Mouse (Mus musculus) frontal cortex, postnatal 14 days (tissue): ENCODE results near the gene Sesn2.
A peak's percentile ranks its signal among the peaks of the same experiment; 100 is the strongest.

ENCODE experiments used
- DNase-seq, 2 experiments: peaks; one replicate each; pipeline ENCODE4 v3.0.0; 2022; ENCODE audit warnings: low spot score in 2 of 2

Sesn2 gene

DNA sequence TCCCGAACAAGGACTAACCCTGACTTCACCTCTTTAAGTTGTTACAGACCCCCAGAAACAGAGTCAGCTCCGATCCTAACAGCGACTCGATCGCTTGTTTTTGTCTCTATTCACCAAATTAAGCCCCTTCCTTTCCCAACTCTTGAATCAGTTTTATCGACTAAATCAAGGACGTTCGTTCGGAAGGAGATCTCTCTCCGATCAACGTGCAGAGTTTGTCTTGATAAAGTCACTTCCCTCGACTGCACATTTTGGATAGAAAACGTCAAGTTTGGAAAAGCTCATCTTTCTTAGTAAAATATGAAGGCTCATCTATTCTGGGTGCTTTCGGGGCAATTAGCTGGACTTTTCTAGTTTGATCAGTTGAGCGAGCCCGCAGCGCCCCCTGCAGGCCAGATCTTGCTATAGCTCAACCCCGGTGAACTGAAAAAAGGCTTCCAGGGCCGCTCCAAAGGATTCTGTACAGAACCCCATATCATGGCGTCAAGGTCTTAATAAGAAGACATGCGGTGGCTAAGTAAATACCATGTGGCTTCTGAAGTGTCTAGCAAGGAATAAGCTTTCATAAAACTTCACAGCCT is 4.3 kb upstream of the Sesn2 start:
- peak; percentile 57 to 81 for DNase-seq

DNA sequence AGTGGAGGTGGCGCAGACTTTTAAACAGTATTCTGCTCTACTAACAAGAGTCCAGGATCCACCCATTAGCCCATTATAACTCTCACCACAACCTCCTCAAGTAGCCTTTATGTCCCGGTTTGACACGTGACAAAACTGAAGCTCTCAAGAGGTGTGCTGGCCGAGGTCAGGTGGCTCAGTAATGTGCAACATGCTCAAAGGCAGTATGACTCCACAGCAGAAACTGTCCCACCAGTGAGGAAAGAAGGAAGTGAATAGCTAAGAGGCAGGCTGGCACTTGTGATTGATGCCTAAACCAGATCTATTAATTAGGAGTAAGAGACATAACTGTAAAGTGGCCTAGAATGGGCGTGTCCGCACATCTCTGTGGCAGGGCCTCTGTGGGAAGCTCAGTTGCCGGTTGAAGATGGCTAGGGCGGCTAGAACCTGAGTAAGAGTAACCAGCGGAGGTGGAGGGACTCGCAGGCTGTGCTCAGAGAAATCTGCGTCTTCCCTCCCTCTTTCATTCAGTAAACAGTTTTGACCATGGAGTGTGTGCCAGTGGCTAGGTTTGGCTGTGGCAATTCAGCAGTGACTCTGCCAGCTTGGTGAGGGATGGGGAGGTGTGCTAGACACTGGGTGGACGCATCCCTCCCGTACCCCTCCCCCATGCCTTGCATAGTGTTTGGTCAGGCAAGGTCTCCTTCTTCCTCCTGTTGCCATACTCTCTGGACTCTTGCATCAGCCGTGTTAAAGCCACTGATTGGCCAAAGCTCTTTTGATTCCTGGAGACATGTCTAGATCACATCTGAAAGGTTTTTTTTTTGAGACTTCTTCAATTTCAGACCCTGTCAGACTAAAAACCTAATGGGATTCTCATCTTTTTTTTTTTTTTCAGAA is 3.3 kb upstream of the Sesn2 start:
- DNase-seq = no peak

DNA sequence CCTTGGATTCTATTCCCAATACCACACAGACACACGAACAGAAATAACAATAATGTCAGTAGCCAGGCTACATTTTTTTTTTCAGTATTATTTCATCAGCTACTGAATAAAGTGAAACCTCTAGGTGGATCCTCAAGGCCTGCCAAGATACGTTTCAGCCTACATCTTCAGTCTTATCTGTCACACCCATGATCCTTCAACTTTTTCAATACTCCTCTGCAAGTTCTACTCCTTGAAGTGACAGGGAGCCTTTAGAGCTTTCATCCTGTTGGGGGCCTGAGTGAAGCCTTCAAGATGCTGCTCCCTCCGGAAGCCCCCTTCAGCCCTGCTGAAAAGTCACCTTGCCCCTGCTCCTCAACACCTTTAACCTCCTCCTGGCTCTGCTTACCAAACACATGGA is 1.8 kb upstream of the Sesn2 start:
- DNase-seq = no peak

DNA sequence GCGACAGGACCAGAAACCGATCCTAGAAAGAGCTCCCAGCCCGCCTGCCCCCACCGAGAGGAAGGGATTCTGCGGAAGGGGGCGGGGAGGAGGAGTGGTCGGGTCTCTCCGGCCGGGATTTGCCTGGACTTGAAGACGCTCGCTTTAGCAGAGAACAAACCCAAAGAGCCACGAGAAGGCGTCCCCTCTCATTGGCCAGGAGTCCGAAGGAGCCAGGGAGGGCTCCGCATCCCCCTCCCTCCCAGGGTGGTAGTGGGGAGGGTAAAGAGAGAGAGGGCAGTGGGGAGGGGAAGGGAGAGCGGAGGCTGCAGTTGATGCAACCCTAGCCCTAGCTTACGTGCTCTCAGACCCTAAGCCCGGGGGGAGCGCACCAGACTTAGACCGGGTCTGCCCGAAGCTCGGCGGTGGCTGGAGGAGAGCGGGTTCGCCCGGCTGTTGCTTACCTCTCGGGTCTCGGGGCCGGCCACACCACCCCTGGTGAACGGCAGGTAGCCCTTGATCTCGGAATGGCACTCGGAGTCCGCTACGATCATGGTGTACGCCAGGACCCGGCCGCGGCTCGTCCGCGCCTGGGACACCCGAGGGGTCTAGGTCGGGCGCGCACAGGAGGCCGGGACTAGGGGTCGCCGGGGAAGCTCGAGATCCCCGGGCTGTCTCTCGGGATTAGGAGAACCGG is 542 bp downstream of the Sesn2 start:
- peak; percentile 63 to 64 for DNase-seq

DNA sequence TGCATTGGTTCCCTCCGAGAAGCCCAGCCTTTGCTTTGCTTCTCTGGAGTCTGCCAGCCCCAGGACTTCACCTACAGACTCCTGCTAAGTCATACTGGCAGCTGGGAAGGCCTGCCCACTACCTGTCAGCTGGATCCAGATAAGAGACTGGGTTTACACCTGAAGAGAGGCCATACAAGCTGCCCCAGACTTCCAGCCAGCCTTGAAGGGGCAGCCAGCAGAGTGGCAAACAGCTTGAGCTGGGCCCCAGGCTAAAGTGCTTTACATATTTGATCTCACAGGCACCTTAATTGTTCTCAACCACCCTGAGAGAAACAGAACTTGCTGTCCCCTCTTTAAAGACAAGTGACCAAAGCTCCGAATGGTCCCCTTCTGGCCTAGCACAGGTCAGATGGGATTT is 3.1 kb downstream of the Sesn2 start:
- DNase-seq = no peak

DNA sequence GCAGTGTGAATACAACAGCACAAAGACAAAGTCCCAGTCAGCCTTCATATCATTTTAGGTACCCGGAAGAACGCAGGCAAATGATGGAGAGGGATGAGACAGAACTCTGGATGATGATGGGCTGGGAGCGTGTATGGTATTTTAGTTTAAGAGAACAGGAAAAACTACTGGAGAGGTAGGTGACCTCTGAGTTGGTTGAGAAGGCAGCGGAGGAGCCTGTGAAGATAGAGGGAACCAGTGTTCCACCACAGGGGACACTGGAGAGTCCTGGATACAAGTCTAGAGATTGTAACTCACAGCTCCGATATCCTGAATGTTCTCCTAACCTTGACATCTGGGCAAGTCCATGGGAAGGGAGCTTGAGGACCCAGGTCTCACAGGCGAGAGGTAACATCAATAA is 4.1 kb downstream of the Sesn2 start:
- no peak for DNase-seq

DNA sequence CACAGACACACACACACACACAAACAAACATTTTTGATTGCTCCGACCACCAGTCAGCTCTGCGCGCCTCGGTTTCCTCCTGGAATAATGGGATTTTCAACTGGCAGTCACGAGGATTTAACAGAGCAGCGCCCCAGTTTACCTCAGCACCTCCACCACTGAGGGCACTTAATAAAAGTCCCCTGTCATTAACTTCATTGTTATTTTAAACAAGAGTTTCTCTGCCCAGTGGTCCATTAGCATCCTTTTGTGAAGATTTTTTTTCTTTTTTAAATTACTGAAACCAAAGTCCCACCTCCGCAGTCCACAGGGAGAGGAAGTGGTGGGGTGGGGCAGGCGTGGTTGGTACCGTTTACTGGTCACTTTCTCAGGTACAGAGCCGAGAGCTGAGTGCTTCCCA is 4.5 kb downstream of the Sesn2 start:
- DNase-seq = no peak

DNA sequence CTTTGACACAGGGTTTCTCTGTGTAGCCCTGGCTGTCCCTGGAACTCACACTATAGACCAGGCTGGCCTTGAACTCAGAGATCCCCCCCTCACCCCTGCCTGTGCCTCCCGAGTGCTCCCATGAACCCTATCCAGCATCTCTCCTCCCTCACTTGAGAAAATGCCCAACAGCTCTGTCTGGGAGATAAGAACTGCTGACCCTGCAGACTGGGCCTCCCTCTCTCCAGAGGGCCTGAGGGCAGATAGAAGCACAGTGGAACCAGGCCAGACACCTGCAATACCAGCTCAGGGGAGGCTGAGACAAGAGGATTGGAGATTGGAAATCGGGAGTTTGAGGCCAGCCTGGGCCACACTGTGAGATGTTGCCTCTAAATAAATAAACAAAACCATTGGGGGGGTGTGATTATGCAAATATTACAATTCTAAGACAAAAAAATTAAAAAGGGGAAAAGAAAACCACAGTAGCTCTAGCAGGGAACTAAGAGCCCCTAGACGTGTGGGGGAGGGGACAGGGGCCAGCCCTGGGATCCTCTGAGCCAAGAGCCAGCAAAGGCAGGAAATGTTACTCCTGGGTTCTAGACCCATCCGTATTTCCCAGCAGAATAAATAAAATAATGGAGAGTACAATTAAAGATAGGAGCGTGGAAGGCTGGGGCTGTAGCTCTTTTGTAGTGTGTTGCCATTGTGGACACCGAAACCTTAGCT is 5.1 kb downstream of the Sesn2 start:
- no peak for DNase-seq

DNA sequence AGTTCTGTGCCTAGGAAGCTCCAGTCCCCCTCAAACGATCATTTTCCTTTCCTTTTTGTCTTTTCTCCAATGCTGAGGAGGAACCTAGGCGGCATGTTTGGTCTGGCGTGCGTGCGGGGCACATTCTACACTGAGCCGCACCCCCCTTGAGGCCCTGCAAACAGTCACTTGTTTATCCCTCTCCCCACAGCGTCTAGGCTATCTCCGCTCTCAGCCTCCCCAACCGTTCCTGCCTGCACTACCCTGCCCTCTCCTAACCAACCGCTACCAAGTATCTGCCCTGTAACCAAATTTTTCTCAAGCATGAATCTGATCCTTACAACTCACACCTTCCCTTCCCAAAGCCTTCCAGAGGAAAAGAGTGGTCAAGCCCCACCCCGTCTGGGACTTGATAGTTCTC is 7.0 kb downstream of the Sesn2 start:
- no peak for DNase-seq

DNA sequence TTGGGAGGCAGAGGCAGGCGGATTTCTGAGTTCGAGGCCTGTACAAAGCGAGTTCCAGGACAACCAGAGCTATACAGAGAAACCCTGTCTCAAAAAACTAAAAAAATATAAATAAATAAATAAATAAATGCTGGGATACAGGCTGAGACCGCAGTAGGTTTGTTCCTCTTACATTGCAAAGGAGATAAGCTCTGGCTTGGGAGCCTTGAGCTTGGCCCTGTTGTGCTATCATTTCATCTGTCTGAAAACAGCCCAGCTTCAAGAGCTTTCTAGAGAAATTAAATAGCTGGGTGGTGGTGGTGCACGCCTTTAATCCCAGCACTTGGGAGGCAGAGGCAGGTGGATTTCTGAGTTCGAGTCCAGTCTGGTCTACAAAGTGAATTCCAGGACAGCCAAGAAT is 8.7 kb downstream of the Sesn2 start:
- no peak for DNase-seq

DNA sequence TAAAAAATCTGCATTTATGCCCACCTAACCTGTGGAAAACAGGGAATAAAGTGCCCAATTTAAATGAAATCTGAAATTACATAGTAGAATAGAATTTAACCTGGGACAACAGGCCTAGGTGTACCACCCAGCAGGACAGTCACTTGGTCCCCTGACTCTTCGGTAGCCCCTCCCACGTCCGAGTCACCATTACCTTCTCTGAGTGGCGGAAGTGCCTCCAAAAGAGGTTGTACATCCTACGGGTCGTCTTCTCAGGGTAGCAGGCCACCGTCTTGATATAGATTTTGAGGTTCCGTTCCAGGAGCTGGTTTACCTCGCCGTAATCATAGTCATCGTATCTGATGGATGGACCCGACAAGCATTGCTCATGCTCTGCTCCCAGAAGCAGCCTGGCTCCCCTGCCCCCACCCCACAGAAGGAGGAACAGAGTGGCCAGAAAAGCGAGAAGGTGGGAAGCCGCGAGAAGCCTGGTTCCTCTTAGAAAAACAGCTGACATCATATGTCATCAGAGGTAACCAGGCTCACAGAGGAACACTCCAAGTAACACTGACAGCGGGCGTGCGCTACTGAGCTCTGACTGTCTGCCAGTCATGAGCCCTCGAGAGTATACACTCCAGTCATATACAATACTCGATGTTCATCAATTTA is 15.9 kb downstream of the Sesn2 start:
- no peak for DNase-seq

DNA sequence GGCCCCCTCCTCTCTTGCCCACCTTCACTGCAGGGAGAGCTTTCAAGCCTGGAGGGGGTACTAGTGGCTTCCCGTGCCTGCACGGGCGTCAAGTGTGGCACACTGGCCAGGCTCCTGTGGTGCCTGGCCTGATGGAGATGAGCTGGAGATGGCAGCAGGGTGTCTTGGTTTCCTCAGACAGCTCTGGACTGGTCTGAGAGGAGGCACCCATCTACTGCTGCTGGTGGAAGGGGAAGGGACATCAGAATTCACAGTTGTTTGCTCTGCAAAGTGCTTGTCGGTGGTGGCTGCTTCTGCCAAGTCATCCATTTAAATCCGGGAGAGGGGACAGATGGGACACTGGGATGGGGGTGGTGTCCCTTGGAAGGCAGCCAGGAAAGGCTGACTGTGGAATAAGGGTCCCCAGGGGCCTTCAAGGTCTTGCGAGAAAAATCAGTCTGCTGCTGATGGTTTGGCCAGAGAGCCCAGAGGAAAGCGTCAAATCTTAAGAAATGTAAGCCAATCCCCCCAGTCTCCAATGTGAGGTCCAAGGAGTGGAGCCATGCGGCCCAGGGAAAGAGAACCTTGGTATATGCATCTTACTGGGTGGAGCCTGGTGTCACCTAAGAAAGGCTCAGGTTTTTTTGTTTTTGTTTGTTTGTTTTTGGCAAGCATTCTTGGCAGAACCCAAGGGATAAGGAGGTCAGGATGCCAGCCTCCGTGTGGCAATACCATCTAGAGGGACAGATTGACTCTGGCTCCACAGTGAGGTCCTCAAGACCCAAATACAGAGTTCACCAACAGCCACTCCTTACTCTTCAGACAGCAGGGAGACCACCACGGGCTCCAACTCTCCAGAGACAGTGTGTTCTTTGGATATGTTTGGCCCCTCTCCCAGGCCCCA is 17.9 kb downstream of the Sesn2 start:
- no peak for DNase-seq

DNA sequence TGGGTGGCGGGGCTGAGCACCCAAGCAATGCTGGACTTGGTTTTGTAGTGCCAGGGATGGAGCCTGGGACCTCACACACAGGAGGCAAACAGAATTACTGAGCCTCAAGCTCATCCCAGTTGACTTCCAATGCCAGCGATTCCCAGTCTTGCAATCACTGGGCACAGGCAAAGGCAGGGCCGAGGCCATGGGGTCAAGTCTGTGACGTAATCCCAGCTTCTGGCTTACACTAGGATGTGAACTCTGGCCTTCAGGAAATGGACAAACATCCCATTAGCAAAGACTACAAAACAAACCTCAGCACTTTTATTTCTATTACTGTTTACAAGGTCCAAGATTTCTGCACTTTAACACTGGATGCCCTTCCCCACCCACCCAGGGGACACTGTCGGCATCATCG is 18.6 kb downstream of the Sesn2 start:
- no peak for DNase-seq

DNA sequence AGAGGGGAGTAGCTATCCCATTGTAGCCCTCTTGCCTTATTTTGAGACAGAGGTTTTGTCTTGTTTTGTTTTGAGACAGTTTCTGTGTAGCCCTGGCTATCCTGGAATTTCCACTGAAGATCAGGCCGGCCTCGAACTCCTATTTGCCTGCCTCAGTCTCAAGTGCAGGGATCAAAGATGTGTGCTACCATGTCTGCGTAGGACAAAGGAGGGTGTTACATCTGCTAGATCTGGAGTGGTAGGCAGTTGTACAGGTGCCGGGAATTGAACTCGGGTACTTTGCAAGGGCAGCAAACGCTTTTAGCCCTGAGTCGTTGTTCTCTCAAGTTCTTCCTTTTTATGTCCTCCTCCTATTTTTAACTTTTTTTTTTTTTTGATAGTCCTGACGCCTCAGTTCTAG is 19.2 kb downstream of the Sesn2 start:
- no peak for DNase-seq

DNA sequence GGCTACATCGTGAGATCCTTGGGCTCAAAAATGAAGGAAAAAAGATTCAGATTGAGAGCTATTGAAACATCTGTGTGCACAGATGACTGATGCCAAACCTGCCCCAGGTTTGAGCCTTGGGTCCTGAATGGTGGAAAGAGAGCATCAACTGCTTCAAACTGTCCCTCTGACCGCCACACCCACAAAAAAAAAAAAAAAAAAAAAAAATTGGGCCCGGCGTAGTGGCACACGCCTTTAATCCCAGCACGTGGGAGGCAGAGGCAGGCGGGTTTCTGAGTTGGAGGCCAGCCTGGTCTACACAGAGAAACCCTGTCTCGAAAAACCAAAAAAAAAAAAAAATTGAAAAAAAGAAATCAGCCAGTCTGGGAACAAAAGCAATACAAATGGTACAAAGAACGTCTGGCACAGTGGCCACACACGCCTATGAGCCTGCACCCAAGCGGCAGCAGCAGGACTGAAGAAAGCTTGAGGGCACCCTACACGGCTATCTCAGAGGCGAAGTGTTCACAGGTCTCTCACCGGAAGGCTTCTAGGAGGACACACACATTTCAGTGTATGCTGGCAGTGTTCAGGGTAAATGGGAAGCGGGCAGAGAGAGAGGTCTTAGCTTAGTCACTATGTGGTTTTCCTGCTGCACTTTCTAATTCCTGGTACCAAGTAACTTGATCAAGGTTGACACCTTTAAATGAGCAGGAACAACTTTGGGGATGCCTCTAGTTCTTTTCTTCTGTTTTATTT is 19.9 kb downstream of the Sesn2 start:
- no peak for DNase-seq

DNA sequence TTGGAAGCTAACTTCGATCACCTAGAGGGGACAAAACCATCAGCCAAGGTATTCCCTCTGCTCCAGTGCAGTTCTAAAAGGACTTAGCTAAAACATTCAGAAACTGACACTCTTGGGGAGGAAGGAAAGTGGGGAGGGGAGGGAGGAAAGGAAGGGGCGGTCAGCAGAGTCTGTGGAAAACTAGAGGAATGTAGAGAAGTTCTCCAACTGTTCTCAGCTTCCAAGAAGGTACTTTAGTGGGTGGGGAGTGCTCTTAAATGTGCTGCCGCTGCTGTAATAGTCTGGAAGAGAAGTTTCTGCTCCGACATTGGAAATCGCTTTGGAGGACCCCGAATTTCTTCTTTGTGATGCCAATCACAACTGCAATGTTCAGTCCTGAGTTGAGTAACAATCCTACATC is 21.3 kb downstream of the Sesn2 start:
- DNase-seq = no peak

DNA sequence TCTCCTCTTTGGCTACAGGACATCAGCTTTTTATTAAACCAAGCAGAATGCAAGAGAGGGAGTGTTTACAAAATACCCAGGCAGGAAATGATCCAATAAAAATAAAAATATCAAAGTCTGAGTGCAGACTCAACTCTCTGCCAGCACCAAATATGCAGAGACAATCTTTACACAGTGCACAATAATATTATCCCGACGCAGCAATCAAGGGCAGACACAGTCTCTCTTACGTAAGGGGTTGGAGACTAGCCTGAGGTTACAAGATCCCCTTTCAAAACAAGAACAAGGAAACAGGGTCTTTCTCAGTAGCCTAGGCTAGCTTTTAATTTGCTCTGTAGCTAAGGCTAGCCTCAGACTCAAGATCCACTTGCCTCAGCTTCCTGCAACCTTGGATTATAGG is 21.8 kb downstream of the Sesn2 start:
- DNase-seq = no peak

DNA sequence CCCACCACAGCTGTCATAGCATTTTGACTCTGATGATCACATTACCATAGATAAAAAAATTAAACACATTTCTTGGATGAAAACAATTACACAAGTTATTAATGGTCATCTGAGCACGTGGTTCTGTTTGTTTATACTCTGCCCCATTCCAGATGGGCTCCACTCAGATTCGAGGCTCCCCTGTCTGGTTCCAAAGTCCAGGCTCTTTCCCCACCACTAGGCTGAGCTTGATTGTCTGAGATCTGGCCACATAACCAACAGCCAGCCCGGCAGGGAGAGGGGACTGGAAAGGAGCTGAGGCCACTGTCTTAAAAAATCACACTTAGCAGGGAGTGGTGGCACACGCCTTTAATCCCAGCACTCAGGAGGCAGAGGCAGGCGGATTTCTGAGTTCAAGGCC is 25.5 kb downstream of the Sesn2 start:
- no peak for DNase-seq

DNA sequence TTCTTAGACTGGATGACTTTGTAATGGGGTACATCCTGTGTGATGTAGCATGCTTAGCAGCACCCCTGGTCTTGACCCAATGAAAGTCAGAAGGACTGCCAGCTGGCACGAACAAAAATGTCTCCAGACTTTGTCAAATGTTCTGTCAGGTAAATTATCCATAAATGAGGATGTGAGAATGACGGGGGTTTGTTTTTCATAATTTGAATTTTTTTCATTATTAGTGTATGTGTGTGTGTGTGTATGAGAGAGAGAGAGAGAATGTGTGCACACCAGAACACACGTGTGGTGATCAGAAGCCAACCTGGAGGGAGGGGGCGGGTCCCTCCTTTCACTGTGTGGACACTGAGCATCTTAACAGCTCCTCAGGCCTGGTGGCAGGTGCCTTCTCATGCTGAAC is 26.1 kb downstream of the Sesn2 start:
- no peak for DNase-seq

DNA sequence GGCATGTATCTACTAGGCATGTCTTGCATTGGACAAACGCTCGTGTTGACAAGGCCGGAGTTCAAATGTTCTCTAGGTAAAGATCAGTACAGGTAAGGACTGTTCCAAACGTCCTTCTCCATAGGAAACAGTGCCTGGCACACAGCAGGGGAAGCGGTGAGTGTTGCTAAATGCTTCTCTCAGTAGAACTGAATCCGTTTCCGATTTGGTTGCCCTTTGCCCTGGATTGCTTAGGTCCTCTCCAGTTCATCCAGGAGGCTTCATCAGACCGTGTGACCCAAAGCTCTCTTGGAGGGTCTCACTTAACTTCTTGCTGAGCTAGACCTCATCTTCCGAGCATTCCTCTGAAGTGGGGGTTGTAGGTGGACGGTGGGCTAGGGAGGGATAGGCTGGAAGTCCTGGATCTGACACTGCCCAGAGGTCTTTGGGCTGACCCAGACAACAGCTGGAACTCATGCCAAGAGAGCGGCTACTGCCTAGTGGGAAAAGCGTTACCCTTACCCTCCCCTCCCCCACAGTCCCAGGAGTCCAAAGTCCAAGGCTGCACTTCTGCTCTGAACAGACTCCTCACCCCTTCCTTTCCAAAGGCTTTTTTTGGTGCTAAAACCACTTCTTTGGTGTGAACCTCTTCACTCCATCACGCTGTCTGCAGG is 27.2 kb downstream of the Sesn2 start:
- DNase-seq = no peak
